Mouse (Mus musculus) embryonic facial prominence, embryonic 10.5 days (tissue): ENCODE measurements at regions not wholly inside any gene's neighbourhood (a gene's known extent, or its start where the extent isn't known, plus 50 kb on each side); places are given as distances from the start of the nearest gene placed in this dataset.

Experiments used
- DNase-seq: peaks from one replicate; pipeline ENCODE4 v3.0.0-alpha.2; 2017; ENCODE audit warnings: low spot score
- H3K27ac ChIP-seq: fragments of 300-500 bp; sonication (generic); replicated peaks from 2 replicates; pipeline ENCODE4 v1.5.1; 2016; ENCODE audit warnings: mild to moderate bottlenecking
- H3K27me3 ChIP-seq: fragments of 300-500 bp; sonication (generic); replicated peaks from 2 replicates; pipeline ENCODE4 v1.6.1; 2016; ENCODE audit warnings: low read depth, mild to moderate bottlenecking; ENCODE audit not compliant: poor library complexity, severe bottlenecking
- H3K36me3 ChIP-seq: fragments of 300-500 bp; sonication (generic); replicated peaks from 2 replicates; pipeline ENCODE4 v1.6.1; 2016; ENCODE audit warnings: mild to moderate bottlenecking, moderate library complexity
- H3K4me1 ChIP-seq: fragments of 300-500 bp; sonication (generic); 2 replicates; pipeline ENCODE4 v1.6.1; 2016
- H3K4me3 ChIP-seq: fragments of 300-500 bp; sonication (generic); 2 replicates; pipeline ENCODE4 v1.5.1; 2016; ENCODE audit warnings: mild to moderate bottlenecking, moderate library complexity
- H3K9me3 ChIP-seq: fragments of 300-500 bp; sonication (generic); 2 replicates; pipeline ENCODE4 v1.6.1; 2016; ENCODE audit warnings: mild to moderate bottlenecking
- WGBS: fragments of 180-500 bp; shearing (Covaris S2); methylation state at CpG from one replicate; pipeline ENCODE4 v1.1.7; 2016; 5-methylcytosine and 5-hydroxymethylcytosine counted together

DNA sequence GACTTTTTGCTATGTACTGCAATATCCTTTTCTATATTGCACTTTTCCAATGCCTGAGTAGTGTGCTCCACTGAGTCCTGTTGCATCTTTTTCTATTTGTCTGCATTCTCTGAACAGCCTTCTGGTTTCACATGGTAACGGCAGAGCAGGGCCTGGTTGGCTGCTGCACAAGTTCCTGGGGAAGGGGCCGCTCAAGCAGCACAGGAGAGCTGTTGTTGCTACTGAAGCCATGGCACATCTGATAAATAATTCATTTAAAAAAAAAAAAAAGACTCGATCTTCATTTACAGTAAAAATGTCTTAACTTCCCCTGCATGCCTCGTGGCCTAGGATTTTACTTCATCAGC, 127.2 kb downstream of the Atp6ap1l start:
- Histone ChIP-seq H3K36me3 (no peaks in the 10 kb centered on the region), H3K4me3 (no peak overlapping the region), H3K27ac (no peak overlapping the region), H3K4me1 (no peaks in the 10 kb centered on the region; the same call in 1 of the 2 replicates), H3K27me3 (no peaks in the 10 kb centered on the region), H3K9me3 (no peaks in the 10 kb centered on the region)
- no peak for DNase-seq
- 85% methylated on average over 4 of the region's 4 CpGs for WGBS

DNA sequence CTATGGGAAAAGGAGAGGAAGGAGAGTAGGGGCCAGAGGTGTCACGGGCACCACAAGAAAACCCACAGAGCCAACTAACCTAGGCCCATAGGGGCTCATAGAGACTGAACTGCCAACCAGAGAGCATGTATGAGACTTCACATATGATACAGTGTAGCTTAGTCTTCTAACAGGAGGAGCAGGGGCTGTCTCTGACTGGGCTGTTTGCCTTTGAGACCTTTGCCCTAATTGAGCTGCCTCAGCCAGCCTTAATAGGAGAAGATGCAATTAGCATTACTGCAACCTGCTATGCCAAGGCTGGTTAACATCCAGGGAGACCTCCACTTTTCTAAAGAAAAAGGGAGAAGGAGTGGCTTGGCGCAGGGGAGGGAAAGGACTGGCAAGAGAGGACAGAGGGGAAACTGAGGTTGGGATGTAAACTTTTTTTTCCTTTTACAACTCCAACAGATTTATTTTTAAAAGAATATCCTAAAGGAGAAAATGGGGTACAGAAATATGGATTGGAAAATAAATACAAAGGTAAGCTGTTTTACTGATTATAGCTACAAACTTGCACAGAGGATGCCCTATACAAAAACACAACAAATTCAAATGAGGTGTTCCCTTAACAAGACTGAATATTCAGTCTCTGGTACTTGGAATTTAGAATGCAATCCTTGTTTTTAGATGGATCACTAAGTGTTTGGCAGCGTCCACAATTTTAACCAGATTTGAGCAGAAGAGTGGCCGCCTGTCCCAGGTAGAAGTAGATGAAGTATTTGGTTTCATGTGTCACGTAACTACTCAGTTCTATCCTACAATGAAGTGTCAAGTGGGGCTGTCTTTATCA, 127.8 kb downstream of the Atp6ap1l start:
- no peaks in the 10 kb centered on the region; the same call in 1 of the 2 replicates for H3K4me1 ChIP-seq
- no peak overlapping the region for H3K4me3 ChIP-seq
- H3K9me3 ChIP-seq: no peaks in the 10 kb centered on the region
- H3K27ac ChIP-seq: no peak overlapping the region
- no peaks in the 10 kb centered on the region for H3K27me3 ChIP-seq
- WGBS: 88% methylated on average over 5 of the region's 5 CpGs
- no peaks in the 10 kb centered on the region for H3K36me3 ChIP-seq
- no peak for DNase-seq

DNA sequence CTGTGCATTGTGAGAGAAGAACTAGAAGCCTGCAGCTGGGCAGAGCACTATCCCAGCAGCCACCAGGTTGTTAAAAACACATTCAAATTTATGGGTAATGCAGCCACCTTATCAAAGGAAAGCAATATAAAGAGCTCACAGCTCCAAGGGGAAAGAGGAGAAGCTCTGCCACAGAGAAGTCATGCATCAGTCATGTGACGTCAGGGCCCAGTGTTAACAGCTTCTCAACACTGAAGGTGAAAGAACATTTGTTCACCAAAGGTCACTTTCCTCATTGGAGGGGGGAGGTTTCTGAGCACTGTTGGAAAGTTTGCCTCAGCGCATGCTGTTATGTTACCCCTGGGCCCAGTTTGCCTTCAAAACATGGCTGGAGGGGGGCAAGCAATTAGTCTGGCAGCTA, 143.0 kb downstream of the Atp6ap1l start:
- DNase-seq: peak; percentile 11
- 48% methylated on average over 2 of the region's 2 CpGs for WGBS
- no peaks in the 10 kb centered on the region for H3K9me3 ChIP-seq
- no peak overlapping the region for H3K27ac ChIP-seq
- peaks cover 19% of the 10 kb centered on the region for H3K4me1 ChIP-seq
- H3K36me3 ChIP-seq: no peaks in the 10 kb centered on the region
- H3K4me3 ChIP-seq: no peak overlapping the region
- H3K27me3 ChIP-seq: 0 out of 2 replicates have a peak, but pooled peaks cover 8% of the 10 kb centered on the region

DNA sequence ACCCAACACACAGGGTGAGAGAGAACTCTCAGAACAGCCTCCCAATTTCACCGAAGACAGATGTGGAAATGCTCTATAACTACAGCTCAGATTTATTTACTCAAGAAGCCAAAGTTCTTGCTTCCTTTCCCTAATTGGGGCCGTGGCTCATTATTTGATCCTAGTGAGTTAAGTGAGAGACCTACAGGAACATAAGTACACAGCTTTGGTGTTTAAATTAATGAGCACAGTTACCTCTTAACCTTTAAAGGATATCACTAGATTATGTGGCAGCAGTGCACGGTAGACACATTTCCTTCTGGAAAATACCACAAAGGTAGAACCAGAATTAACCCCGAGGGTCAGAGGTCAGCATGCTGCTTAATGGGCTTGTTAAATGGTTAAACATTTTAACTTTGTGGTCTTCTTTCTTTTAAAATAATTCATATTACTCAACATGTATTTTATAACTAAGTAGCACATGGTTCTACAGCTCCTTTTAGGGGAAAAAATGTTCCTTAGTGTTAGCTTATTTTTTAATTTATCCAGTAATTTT, 144.6 kb downstream of the Atp6ap1l start:
- Histone ChIP-seq H3K4me3 (no peak overlapping the region), H3K27ac (no peak overlapping the region), H3K4me1 (peaks cover 19% of the 10 kb centered on the region), H3K36me3 (no peaks in the 10 kb centered on the region), H3K27me3 (0 out of 2 replicates have a peak, but pooled peaks cover 8% of the 10 kb centered on the region), H3K9me3 (no peaks in the 10 kb centered on the region)
- WGBS: 33% methylated on average over 4 of the region's 4 CpGs
- peak; percentile 24 for DNase-seq

DNA sequence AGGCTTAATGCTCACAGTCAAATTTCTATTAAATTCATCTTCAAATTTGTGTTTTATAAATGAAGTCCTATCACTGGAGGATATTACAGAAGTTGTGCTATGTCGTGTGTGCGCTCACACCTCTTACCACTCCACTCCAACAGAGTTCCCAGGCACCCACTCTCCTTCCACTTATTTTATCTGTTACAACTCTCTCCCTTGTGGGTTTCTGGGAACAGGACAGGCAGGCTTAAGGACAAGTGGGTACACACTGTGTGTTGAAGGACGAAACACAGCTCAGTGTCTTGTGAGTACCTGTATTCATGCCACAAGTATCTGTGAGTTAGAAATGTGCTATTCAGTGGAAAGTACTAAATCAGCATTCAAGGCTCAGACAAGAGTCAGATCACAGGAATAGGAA, 150.7 kb downstream of the Atp6ap1l start:
- no peak for DNase-seq
- H3K27me3 ChIP-seq: no peaks in the 10 kb centered on the region
- 89% methylated on average over 3 of the region's 3 CpGs for WGBS
- H3K27ac ChIP-seq: no peak overlapping the region
- H3K4me1 ChIP-seq: no peaks in the 10 kb centered on the region
- H3K4me3 ChIP-seq: no peak overlapping the region
- H3K36me3 ChIP-seq: no peaks in the 10 kb centered on the region
- H3K9me3 ChIP-seq: no peaks in the 10 kb centered on the region

DNA sequence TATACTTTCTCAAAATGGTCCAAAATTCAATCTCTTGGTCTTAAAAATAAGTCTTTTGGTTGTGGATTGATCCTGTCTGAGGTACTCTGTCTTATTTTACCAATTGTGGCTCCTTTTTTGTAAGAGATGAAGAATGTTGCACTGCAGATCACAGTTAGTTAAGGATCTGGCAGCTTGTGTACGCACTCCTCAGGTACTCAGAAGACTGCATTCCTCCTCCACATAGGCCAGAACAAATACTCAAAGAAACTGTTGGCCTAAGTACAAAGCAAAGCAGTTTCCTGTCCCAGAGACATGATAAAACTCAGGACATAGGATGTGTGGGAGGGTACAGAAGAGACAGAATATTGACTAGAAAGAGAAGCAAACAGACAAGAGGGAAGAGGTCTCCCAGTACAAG, 155.4 kb downstream of the Atp6ap1l start:
- no peak for DNase-seq
- H3K36me3 ChIP-seq: no peaks in the 10 kb centered on the region
- no peaks in the 10 kb centered on the region for H3K4me1 ChIP-seq
- WGBS: 94% methylated on average over 1 of the region's 1 CpGs
- no peak overlapping the region for H3K27ac ChIP-seq
- no peaks in the 10 kb centered on the region for H3K27me3 ChIP-seq
- no peak overlapping the region for H3K4me3 ChIP-seq
- H3K9me3 ChIP-seq: no peaks in the 10 kb centered on the region

DNA sequence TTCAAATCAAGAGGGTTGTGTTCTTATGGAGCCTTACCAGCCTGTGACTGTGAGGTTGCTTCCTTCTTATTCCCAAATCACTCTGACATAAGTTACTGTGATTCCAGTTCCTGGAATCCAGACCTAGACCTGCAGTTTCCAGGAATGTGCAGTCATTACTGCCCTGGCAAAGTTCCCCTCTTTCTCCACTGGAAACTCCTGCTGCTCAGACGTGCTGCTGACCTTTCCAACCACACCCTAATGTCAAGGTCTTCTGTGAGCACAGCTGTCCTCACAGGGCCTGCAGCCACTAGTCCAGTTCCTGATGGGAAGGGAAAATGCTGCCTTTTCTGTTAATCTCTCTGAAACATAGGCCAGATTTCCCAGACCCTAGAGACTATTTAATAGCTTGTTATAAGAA, 160.1 kb downstream of the Atp6ap1l start:
- no peak for DNase-seq
- no peaks in the 10 kb centered on the region for H3K36me3 ChIP-seq
- no peaks in the 10 kb centered on the region for H3K27me3 ChIP-seq
- no peak overlapping the region for H3K27ac ChIP-seq
- no peak overlapping the region for H3K4me3 ChIP-seq
- no peaks in the 10 kb centered on the region for H3K9me3 ChIP-seq
- WGBS: 36% methylated on average over 1 of the region's 1 CpGs
- H3K4me1 ChIP-seq: no peaks in the 10 kb centered on the region

DNA sequence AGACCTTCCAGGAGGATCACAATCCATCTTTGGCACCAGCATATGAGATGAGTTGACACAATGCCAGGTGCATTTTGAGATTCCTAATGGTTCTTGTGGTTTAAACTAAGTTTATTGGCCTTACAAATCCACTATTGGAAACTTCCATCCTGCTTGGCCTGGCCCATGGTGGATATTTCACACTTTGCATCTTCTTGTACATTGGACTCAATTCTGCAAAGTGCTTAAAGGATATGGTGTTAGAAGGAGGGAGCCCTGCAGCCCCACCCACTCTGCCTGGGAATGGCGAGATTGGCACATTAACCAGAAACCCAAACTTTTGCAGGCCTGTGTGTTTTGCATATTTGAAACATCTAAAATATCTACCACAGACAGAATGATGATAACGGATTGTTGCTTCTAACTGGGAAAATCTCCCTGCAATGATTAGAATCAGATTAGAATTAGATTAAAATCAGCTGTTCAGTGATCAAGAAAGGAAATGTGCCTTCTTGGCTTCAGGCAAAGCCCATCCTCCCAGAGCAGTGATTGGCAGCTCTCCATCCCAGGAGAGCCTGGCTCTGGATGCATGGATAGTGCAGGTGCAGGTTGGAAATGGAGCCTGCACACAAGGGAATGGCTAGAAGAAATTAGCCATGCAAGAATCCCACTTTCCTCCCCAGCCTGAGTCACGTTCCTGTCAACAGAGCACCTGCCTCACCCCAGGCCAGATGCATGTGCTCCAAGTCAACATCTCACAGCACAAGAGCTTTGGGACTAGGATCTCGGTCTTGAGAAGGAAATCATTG, 162.3 kb downstream of the Atp6ap1l start:
- Histone ChIP-seq H3K9me3 (no peaks in the 10 kb centered on the region), H3K4me1 (no peaks in the 10 kb centered on the region), H3K4me3 (no peak overlapping the region), H3K27ac (no peak overlapping the region), H3K27me3 (no peaks in the 10 kb centered on the region), H3K36me3 (no peaks in the 10 kb centered on the region)
- DNase-seq: peak; percentile 18
- 67% methylated on average over 4 of the region's 4 CpGs for WGBS

DNA sequence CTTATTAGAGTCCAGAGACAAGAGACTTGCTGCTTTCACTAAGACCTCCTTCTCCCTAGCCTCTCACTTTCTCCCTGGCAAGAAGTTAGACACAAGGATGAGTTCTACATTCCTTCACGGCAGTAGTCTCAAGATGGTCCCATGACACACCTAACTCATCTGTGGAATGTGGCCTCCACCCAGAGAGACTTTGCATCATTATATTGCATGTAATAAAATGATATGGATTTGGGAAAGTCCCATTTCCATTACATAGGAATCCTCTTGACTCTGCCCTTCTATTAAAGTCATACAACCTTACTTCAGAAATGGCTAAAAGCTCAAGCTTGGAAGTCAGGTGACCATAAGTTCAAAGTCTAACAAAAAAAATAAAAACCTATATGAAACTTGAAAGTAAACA, 165.4 kb downstream of the Atp6ap1l start:
- Histone ChIP-seq H3K36me3 (no peaks in the 10 kb centered on the region), H3K27ac (no peak overlapping the region), H3K4me3 (no peak overlapping the region), H3K27me3 (no peaks in the 10 kb centered on the region), H3K4me1 (no peaks in the 10 kb centered on the region), H3K9me3 (no peaks in the 10 kb centered on the region)
- DNase-seq: no peak
- 93% methylated on average over 1 of the region's 1 CpGs for WGBS

DNA sequence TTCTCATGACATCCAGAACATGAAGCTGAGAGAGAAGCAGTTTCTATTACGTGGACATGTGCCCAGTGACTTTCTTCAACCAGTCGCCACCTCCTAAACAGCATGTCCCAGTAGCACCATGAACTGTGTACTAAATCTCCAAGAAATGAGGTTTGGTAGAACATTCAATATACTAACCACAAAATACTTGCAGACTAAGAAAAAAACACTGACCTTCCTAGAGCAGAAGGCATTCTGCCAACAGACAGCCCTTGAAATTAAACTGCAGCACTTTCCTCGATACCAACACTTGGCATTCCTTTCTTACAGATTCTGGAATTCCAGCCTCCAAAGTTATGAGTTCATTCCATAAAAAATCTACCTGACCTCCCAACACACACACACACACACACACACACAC, 166.6 kb downstream of the Atp6ap1l start:
- no peaks in the 10 kb centered on the region for H3K4me1 ChIP-seq
- WGBS: 90% methylated on average over 3 of the region's 3 CpGs
- no peak overlapping the region for H3K4me3 ChIP-seq
- no peak overlapping the region for H3K27ac ChIP-seq
- no peaks in the 10 kb centered on the region for H3K9me3 ChIP-seq
- no peaks in the 10 kb centered on the region for H3K36me3 ChIP-seq
- H3K27me3 ChIP-seq: no peaks in the 10 kb centered on the region
- no peak for DNase-seq

DNA sequence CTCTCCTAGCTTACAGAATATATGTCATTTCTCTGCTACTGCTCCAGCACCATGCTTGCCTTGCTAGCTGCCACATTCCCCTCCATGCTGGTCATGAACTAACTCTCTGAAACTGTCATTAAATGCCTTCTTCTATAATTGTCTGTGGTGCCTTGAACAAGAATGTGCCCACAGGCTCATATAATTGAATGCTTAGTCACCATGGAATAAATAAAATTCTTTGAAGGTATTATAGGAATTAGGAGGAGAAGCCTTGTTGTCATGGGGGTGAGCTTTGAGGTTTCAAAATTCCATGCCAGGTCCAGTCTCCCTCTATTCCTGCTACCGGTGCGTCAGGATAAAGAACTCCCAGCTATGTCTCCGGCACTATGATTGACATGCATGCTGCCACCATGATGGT, 171.9 kb downstream of the Atp6ap1l start:
- 94% methylated on average over 3 of the region's 3 CpGs for WGBS
- H3K4me3 ChIP-seq: no peak overlapping the region
- H3K4me1 ChIP-seq: peaks cover 3% of the 10 kb centered on the region; the same call in 1 of the 2 replicates
- H3K9me3 ChIP-seq: no peaks in the 10 kb centered on the region
- no peaks in the 10 kb centered on the region for H3K27me3 ChIP-seq
- no peak overlapping the region for H3K27ac ChIP-seq
- no peak for DNase-seq
- H3K36me3 ChIP-seq: no peaks in the 10 kb centered on the region

DNA sequence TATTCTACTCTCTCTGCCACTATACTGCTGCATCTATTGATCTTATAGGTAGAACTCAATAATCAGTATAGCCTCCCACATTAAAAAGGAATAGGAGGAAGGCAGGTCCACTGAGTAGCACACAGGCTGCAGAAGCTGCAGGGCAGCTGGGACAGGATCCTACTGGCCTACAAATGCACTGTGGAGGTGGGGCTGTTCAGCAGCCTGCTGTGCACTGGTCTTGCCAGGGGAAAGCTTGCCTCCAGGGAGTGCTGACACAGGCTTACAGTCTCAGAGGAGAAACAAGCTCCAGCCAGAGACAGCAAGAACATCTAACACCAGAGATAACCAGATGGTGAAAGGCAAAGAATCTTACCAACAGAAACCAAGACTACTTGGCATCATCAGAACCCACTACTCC, 176.1 kb downstream of the Atp6ap1l start:
- H3K4me1 ChIP-seq: peaks cover 3% of the 10 kb centered on the region; the same call in 1 of the 2 replicates
- DNase-seq: no peak
- H3K36me3 ChIP-seq: no peaks in the 10 kb centered on the region
- no peaks in the 10 kb centered on the region for H3K9me3 ChIP-seq
- no peaks in the 10 kb centered on the region for H3K27me3 ChIP-seq
- no peak overlapping the region for H3K4me3 ChIP-seq
- H3K27ac ChIP-seq: no peak overlapping the region

DNA sequence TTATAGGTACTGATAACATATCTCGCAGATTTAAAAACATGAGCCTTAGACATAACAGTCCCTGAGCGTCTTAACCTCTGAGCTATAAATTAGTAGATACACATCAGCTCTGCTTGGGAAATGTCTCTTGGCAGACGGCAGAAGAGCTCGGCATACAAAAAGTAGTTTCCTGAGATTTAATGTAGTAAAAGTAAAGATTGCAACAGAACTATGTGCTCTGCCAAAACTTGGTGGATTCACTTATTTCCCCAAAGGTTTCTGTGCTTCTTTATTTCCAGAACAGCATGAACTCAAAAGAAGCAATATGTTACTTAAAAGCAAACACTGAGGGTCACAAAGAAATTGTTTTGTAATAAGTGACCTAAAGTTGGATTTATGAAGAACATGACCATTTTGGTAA, 177.3 kb downstream of the Atp6ap1l start:
- no peaks in the 10 kb centered on the region for H3K9me3 ChIP-seq
- no peak for DNase-seq
- no peak overlapping the region for H3K4me3 ChIP-seq
- H3K36me3 ChIP-seq: no peaks in the 10 kb centered on the region
- H3K4me1 ChIP-seq: peaks cover 15% of the 10 kb centered on the region
- H3K27ac ChIP-seq: no peak overlapping the region
- H3K27me3 ChIP-seq: no peaks in the 10 kb centered on the region
- WGBS: 77% methylated on average over 4 of the region's 4 CpGs
